ENCODE assay signal across 21 mouse cellular contexts in genomic region chr15:87654551-87654950, GRCm38 (mm10).
A peak's percentile ranks its signal among the peaks of the same experiment; 100 is the strongest.
DNase-seq lines count a peak whose midpoint lies in the region; ATAC-seq and TF ChIP-seq lines count a peak whose summit lies in the region.
"Had no signal": no experiment of that assay in that cellular context is flagged by ENCODE, and none has a peak within 500 bp of the region (broad histone marks: within the 10 kb centered on the region; RNA-seq: fewer than 3 reads in every experiment).

No protein-coding gene starts in this region.

- H3K9me3 ChIP-seq in kidney, embryonic 14.5 days (ENCODE audit: control insufficient read depth, low read length), result no peaks in the 10 kb centered on the region
- H3K9me3 ChIP-seq in hindbrain, postnatal 0 days (ENCODE audit: low read length), result no peaks in the 10 kb centered on the region
- H3K9me3 ChIP-seq: embryonic facial prominence, embryonic 13.5 days; heart, embryonic 10.5 days; hindbrain, embryonic 10.5 days; limb, embryonic 13.5 days; liver, embryonic 13.5 days had no signal

- peaks cover 4% of the 10 kb centered on the region for H3K79me2 ChIP-seq in myocyte (ENCODE audit: control insufficient read depth, insufficient read depth)

- H3K9ac ChIP-seq in kidney, embryonic 14.5 days (ENCODE audit: low read depth, low read length), result no peak overlapping the region
- no peak overlapping the region for H3K9ac ChIP-seq in hindbrain, postnatal 0 days (replicated peaks; ENCODE audit: low read length)
- H3K9ac ChIP-seq: embryonic facial prominence, embryonic 13.5 days; limb, embryonic 13.5 days; liver, embryonic 13.5 days; lung, embryonic 14.5 days had no signal

- H3K27me3 ChIP-seq in kidney, embryonic 14.5 days (ENCODE audit: control insufficient read depth, insufficient read depth, low read length), result no peaks in the 10 kb centered on the region
- H3K27me3 ChIP-seq in myocyte (ENCODE audit: control insufficient read depth, insufficient read depth, insufficient read length), result no peaks in the 10 kb centered on the region
- no peaks in the 10 kb centered on the region for H3K27me3 ChIP-seq in hindbrain, postnatal 0 days (ENCODE audit: insufficient read depth, low read length)
- H3K27me3 ChIP-seq: embryonic facial prominence, embryonic 13.5 days; liver, embryonic 13.5 days had no signal

- no peak overlapping the region for H3K4me3 ChIP-seq in kidney, embryonic 14.5 days (ENCODE audit: low read length)
- H3K4me3 ChIP-seq in myocyte, result no peak overlapping the region
- H3K4me3 ChIP-seq in hindbrain, postnatal 0 days (ENCODE audit: low read length), result no peak overlapping the region
- H3K4me3 ChIP-seq: embryonic facial prominence, embryonic 13.5 days; heart, embryonic 10.5 days; hindbrain, embryonic 10.5 days; limb, embryonic 13.5 days; liver, embryonic 13.5 days had no signal

- no peak for DNase-seq in kidney, adult 18-20 months
- DNase-seq in 3T3-L1 (ENCODE audit: low read depth, low spot score), result peak; percentile 42
- DNase-seq in adrenal gland, postnatal 10 days, result peak; percentile 20
- no peak for DNase-seq in hindbrain, postnatal 0 days (ENCODE audit: low spot score)
- no peak for DNase-seq in gastrocnemius, postnatal 36 days
- DNase-seq: cerebellum, adult 11 months; cerebellum, postnatal 10 days; kidney, adult 11 months; layer of hippocampus, adult 9-11 months; liver, embryonic 13.5 days; lung, embryonic 14.5 days; lung, postnatal 4 days; right cerebral cortex, postnatal 14 days had no signal

- 0 out of 2 replicates have a peak, but pooled peaks cover 3% of the 10 kb centered on the region for H3K4me1 ChIP-seq in kidney, embryonic 14.5 days (ENCODE audit: control insufficient read depth, insufficient read depth, low read length)
- H3K4me1 ChIP-seq in hindbrain, postnatal 0 days (ENCODE audit: insufficient read depth, low read length), result no peaks in the 10 kb centered on the region
- H3K4me1 ChIP-seq: heart, embryonic 10.5 days; liver, embryonic 13.5 days had no signal

- TF ChIP-seq POLR2A in myocyte (IDR thresholded peaks at IDR 0.05; ENCODE audit: insufficient read length, low read depth), result no peak

- no peak overlapping the region for H3ac ChIP-seq in myocyte (ENCODE audit: control insufficient read depth, insufficient read length)

- H3K27ac ChIP-seq in kidney, embryonic 14.5 days (ENCODE audit: low read depth, low read length), result no peak overlapping the region
- H3K27ac ChIP-seq in hindbrain, postnatal 0 days, result no peak overlapping the region
- H3K27ac ChIP-seq: embryonic facial prominence, embryonic 13.5 days; heart, embryonic 10.5 days; hindbrain, embryonic 10.5 days; limb, embryonic 13.5 days; liver, embryonic 13.5 days had no signal

- ATAC-seq in kidney, embryonic 14.5 days (ENCODE audit: low FRiP score, low TSS enrichment), result peak; percentile 28; the same call in 1 of the 2 replicates
- no peak for ATAC-seq in hindbrain, postnatal 0 days
- ATAC-seq: forebrain, embryonic 16.5 days had no signal

- WGBS in kidney, embryonic 14.5 days, result 45% methylated on average over 6 of the region's 6 CpGs
- WGBS in hindbrain, postnatal 0 days, result 72% methylated on average over 6 of the region's 6 CpGs

- TF ChIP-seq CTCF in hindbrain, postnatal 0 days (IDR thresholded peaks at IDR 0.05; ENCODE audit: low read depth), result no peak

- no peak overlapping the region for H3K4me2 ChIP-seq in kidney, embryonic 14.5 days (replicated peaks; ENCODE audit: low read depth, low read length)
- H3K4me2 ChIP-seq in myocyte (ENCODE audit: low read depth), result peak overlapping the region; percentile 68
- no peak overlapping the region for H3K4me2 ChIP-seq in hindbrain, postnatal 0 days (ENCODE audit: low read depth, low read length)
- H3K4me2 ChIP-seq: embryonic facial prominence, embryonic 13.5 days; limb, embryonic 13.5 days; liver, embryonic 13.5 days; lung, embryonic 14.5 days; midbrain, embryonic 11.5 days had no signal

- H3K36me3 ChIP-seq in kidney, embryonic 14.5 days (ENCODE audit: control insufficient read depth, insufficient read depth, low read length), result no peaks in the 10 kb centered on the region
- no peaks in the 10 kb centered on the region for H3K36me3 ChIP-seq in myocyte (ENCODE audit: control insufficient read depth, insufficient read depth)
- no peaks in the 10 kb centered on the region for H3K36me3 ChIP-seq in hindbrain, postnatal 0 days (ENCODE audit: insufficient read depth, low read length)
- H3K36me3 ChIP-seq: embryonic facial prominence, embryonic 13.5 days; heart, embryonic 10.5 days; hindbrain, embryonic 10.5 days; limb, embryonic 13.5 days; liver, embryonic 13.5 days had no signal

- intact Hi-C loops in gastrocnemius, postnatal 36 days (cut with DNase I), result no loop called here

TF ChIP-seq in myocyte, 11 proteins besides CTCF, POLR2A, EP300 and RAD21:
- TF ChIP-seq MYOD1 (IDR thresholded peaks at IDR 0.05; ENCODE audit: control insufficient read depth in 1 of 3, insufficient read length in 2 of 3, low read depth in 2 of 3) (peak in 2 of 3 experiments; percentile 38 to 78), MAX (IDR thresholded peaks at IDR 0.05; ENCODE audit: low read depth) (no peak), E2F4 (IDR thresholded peaks at IDR 0.05; ENCODE audit: insufficient read depth) (no peak), MYOG (IDR thresholded peaks at IDR 0.05; ENCODE audit: control insufficient read depth in 1 of 3, insufficient read depth in 1 of 3, insufficient read length in 2 of 3, low read depth in 2 of 3) (peak in 1 of 3 experiments; percentile 35), CEBPB (IDR thresholded peaks at IDR 0.05; ENCODE audit: insufficient read depth, poor library complexity, severe bottlenecking) (peak; percentile 29; the same call in 1 of the 2 replicates)

Comparison
In these comparisons a context has a peak if more than half of its experiments do, and no peak if none do; other contexts are left out.
1. DNase-seq: peak in 3T3-L1 (single experiment) and adrenal gland, postnatal 10 days (single experiment); none in kidney, adult 18-20 months (single experiment), hindbrain, postnatal 0 days (single experiment) and gastrocnemius, postnatal 36 days (0 of 2).